Mouse (Mus musculus) gastrocnemius, adult 18-20 months (tissue): ENCODE data around the gene Gpr137b. TPM values are rescaled to one million over a fixed set of nuclear protein-coding genes. Genes with fewer than 3 reads are reported as not detected.
"Not testable (repeated sequence)": the region's sequence is repeated elsewhere in the genome, so short reads cannot be mapped to it uniquely, and the experiment has no call there.

Source experiments
- DNase-seq: peaks from one replicate; pipeline ENCODE4 v3.0.0; 2021; ENCODE audit warnings: low spot score
- long read RNA-seq, 2 experiments: library from polyadenylated mRNA; stranded (forward); transcript quantifications; one replicate each; pipeline ENCODE4 v2.0.0; 2021
- total RNA-seq, 2 experiments: library from RNA; stranded (reverse); gene quantifications; 2 replicates each; pipeline ENCODE4 v1.2.3; 2021

Gpr137b gene
- 1 to 10 TPM; 2.0 to 4.6 TPM for total RNA-seq
- long read RNA-seq, experiment 1, partial matches to known transcripts = 0 of 4 reads
- long read RNA-seq, experiment 1, other reads (novel, unspliced or antisense) = 1 of 4 reads
- long read RNA-seq, experiment 2, partial matches to known transcripts = 1 of 3 reads
- long read RNA-seq, experiment 2, other reads (novel, unspliced or antisense) = 0 of 3 reads

- DNase-seq = peak; percentile 26
Measured at GRCm38 (mm10) chr13:13393228-13394095, at the start of gene Gpr137b. Gene Gpr137b (minus strand): TSS chr13:13394014.

- not testable (repeated sequence) for DNase-seq
Measured at GRCm38 (mm10) chr13:13438112-13438953, 44.5 kb upstream of the Gpr137b start.

- peak; percentile 21 for DNase-seq
Measured at GRCm38 (mm10) chr13:13437460-13438015, 43.7 kb upstream of the Gpr137b start, which contains the start of gene Nid1. Gene Nid1 (plus strand): TSS chr13:13437551.

DNA sequence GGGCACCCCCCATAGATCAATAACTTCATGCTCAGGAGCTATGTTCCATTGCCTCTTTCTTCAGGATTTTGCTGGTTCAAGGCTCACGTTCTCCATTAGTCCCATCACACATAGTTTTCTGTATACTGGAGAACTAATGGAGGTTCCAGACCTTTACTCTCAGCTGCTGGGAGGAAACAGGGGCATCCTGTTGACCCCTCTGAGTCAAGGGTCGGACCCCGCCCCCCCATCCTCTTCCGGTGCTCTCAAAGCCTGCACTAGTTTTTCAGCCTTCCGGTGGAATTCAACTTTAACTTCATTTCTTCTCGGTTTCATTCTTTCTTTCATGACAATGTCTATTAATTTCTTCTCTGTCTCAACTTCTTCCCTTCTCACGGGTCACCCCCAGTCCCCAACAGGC lies 42.3 kb upstream of the Gpr137b start:
- DNase-seq = not testable (repeated sequence)

DNA sequence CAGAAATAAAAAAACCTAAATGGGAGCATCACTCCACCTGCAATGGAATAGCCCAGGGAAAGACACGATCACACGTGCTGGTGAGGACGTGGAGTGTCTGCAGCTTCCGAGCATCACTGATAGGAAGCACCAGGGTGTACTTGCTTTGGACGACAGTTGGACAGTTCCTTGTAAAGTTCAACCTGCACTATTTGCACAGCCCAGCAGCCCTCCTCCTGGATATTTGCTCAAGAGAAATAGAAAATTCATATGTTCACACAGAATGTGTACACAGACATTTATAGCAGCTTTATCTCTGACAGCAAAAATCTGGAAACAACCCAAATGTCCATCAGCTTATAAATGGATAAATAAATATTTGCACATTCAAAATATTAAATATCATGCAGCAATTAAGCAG lies 29.5 kb upstream of the Gpr137b start:
- DNase-seq = not testable (repeated sequence)

DNA sequence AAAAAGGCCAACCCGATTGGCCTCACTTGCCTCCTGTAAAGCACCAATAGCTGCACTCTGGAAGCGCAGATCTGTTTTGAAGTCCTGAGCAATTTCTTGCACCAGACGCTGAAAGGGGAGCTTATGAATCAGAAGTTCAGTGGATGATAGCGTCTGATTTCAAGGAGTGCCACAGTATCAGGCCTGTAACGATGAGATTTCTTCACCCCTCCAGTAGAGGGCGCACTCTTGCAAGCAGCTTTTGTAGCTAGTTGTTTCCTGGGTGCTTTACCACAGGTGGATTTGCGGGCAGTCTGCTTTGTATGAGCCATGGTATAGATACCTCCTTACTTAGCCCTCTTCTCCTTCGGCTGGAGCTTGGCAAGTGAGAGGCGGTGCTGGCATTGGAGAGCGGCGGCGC lies 25.0 kb upstream of the Gpr137b start:
- not testable (repeated sequence) for DNase-seq

GRCm38 (mm10) chr13:13416007-13416337 lies 22.2 kb upstream of the Gpr137b start:
- DNase-seq = not testable (repeated sequence)

DNA sequence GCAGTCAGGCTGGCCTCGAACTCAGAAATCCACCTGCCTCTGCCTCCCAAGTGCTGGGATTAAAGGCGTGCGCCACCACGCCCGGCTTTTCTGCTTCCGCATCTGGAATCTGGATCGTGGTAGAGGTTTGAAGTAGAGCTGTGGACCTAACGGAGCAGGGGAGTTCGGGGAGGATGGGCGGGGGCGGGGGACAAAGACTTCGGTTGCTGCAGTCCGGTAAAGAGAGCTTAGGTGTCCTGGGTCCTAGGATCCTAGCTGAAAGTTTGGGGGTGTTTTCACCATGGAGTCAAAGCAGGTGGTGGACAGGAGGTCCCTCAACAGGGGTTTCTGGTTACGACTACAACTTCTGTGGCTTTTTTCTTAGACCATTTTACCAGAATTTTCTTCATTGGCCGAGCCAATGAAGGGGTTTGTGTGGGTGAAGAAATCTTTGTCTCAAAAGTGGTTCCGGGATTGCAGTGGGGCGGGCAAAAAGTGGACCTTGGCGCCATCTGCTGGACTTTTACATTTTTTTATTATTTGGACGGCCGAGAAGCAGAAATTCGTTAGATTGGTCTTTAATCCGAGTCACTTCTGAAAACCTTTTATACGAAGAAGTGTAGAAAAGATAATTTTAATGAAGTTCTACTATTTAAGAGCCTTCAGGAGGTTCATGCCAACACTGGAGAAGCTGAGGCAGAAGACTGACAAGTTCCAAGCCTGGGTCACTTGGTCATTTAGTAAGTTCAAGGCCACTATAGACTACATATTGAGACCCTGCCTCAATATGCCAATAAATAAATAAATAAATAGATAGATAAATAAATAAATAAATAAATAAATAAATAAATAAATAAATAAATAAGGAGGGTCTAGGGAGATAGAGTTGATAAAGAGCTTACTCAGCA lies 21.5 kb upstream of the Gpr137b start:
- peak; percentile 49 for DNase-seq

DNA sequence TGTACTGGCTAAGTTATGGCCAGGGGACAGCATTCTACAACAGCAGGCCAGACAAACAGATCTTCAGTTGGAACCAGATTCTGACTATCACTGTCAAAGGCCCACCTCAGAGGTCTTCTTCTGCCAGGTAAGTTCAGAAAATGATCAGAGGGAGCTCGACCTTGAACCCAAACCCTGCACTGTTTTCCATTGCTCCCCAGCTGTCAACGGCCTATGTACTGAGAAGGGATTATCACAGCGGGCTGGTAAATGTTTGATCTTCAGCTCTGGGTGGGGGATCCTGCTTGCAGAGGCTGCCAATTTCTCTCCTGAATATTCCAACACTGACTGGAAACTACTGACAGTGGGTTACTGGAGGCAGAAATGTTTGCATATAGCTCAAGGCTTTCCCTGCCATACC lies 20.4 kb upstream of the Gpr137b start:
- DNase-seq = no peak

DNA sequence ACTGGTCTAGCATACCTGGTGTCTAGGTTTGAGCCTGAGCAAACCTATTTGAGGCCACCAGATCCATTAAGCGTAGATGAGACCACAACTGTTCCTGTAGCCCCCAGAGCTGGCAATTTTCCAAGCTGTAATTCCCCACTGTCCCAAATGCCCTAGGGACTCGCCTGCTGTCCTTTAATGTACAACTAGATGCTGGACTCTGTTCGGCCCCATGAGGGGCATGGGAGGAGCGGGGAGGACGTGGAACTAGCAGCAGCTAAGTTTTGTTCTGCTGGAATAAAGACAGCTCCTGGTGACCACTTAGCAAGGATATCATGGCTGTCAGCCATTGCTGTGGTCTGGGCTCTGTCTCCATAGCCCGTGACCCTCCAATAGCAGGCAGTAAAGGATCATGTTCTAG lies 11.7 kb upstream of the Gpr137b start:
- DNase-seq = not testable (repeated sequence)

GRCm38 (mm10) chr13:13404517-13405155 lies 10.8 kb upstream of the Gpr137b start:
- DNase-seq = not testable (repeated sequence)

- not testable (repeated sequence) for DNase-seq
Measured at GRCm38 (mm10) chr13:13403839-13404238, 10.0 kb upstream of the Gpr137b start.

DNA sequence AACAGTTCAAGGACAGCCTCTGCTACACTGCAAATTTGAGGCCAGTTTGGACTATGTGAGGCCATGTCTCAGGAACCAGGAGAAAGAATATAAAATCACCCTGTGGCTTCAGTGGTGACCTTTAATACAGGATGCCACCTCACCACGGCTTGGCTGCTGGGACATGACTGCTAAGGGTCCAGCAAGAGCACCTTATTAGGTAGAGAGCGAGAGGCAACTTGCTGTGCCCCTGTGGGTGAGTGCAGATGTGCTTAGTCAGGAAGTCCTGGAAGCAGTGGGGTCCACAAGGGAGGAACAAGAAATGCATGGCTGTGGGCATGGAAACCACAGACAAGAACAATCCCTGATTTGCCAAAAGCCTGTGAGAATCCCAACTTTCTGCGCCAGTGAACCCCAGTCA lies 9.6 kb upstream of the Gpr137b start:
- not testable (repeated sequence) for DNase-seq

DNA sequence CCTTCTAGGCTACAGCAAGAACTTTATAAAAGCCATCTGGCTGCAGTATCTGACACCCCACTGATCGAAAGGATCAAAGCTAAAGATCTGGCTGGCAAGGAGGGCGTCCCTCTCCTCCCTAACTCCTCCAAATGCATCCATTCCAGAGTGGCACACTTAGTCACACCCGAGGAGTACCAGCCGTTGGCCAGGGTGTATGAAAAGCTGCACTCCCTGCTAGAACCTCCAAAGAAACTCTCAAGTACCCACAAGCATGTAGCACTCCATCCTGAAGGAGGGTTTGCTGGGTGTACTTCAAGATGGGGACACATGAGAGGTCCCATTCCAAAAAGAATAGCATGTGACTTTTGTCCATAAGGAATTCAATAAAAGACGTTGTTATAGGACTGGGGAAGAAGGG lies 9.0 kb upstream of the Gpr137b start:
- DNase-seq = not testable (repeated sequence)

- DNase-seq = not testable (repeated sequence)
Measured at GRCm38 (mm10) chr13:13400851-13401250, 7.0 kb upstream of the Gpr137b start.

GRCm38 (mm10) chr13:13394096-13394395 lies 232 bp upstream of the Gpr137b start:
- DNase-seq = not testable (repeated sequence)

DNA sequence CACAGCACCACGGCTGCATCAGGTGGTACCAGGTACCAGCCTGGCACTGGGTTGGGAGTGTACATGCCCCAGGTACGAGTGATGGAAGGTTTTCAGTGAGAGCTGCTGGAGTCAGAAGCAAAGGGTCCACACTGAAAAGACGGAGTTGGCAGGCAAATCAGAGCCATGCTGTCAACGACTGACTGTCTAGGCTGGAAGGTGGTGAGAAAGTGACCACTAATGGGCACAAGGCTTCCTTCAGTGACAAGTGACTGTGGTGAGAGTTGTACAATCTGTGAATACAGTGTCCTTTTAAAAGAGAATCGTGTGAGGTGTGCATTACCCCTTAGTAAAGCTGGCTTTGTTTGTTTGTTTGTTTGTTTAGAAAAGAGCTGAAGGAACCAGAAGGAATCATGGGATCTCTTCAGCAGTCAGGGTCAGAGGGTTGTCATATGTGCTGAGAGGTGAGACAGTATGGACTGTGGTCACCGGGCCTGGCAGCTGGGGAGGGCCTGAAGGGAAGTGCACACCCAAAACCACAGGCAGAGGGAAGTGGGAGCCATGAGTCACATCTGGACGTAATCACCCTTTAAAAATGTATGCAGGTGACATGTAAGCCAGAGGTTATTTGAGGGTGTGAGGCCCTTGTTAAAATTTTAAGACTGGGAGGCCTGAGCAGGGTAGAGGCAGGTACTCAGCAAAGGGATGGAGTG lies 15.5 kb downstream of the Gpr137b start:
- DNase-seq = not testable (repeated sequence)

GRCm38 (mm10) chr13:13377180-13377579 lies 16.6 kb downstream of the Gpr137b start:
- no peak for DNase-seq

DNA sequence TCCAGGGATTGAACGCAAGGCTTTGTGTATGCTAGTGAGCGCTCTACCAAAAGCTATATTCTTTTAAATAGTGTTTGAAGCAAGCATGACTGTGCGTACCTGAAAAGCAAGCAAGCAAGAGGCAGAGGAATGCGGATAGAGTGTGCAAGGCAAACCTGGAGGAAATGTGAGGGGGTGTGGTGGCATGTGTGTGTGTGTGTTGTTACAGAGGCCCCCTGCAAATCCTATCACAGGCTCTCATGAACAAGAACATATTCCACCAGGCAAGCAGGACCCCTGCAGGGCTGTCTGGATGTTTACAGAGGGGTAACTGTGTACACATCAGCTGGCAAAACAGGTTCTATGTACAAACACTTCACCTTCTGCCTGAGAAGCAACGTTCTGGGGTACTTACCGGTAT lies 19.8 kb downstream of the Gpr137b start:
- not testable (repeated sequence) for DNase-seq

GRCm38 (mm10) chr13:13371436-13371835 lies 22.4 kb downstream of the Gpr137b start:
- not testable (repeated sequence) for DNase-seq
